Mouse (Mus musculus) skeletal muscle tissue, postnatal 0 days (tissue): ENCODE measurements around the gene Sae1. TPM values are rescaled to one million over a fixed set of nuclear protein-coding genes. Genes with fewer than 3 reads are reported as not detected.

Experiments
- polyA plus RNA-seq: library from polyadenylated mRNA; unstranded; fragments of >200 nt; fragmentation: Nextera tagmentation; extraction: Ambion mirVana; gene quantifications from 2 replicates; pipeline ENCODE4 v1.2.1, GENCODE M21; 2015

Sae1 gene
- 73.8 and 87.4 TPM in 2 replicates for polyA plus RNA-seq

DNA sequence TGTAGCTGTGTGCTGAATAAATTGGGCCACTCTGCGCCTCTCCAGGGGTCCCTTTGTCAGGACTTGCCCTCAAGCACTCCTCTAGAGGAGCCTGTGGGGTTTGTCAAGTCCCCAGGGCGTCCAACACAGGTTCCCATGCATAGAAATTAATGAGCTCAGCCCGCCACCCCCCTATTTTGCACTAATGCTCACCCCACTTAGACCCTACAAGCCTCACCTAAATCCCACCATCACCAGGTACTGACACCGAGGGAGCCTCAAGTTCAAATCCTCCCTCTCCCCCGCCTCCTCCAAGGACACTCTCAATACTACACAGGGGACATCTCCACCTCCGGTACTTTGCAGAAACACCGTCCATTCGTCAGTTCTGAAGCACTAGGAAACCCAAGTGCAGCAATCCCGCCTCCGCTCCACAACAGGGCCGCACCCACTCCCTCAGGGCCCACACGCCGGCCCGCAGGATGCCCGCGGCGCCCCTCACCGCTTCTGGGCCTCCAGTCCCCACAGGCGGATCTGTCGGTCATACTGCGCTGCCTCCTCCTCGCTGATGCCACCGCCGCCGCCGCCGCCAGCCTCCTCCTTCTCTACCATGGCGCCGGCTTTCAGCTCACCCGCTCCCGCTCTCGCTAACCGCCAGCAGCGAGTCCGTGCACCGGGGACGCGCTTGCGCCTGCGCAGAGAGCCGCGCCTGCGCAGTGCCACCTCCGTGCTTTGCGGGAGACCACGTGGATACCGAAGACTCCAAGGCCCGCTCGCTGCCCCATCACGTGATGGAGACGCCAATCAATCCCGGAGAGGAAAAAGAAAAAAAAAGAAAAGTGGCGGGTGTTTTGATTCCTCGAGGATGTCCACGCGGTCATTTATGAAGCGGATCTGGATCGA, at the start of gene Sae1:
TSS of gene Sae1 (minus strand) at position 647 of the 882 bp plus-strand sequence.

DNA sequence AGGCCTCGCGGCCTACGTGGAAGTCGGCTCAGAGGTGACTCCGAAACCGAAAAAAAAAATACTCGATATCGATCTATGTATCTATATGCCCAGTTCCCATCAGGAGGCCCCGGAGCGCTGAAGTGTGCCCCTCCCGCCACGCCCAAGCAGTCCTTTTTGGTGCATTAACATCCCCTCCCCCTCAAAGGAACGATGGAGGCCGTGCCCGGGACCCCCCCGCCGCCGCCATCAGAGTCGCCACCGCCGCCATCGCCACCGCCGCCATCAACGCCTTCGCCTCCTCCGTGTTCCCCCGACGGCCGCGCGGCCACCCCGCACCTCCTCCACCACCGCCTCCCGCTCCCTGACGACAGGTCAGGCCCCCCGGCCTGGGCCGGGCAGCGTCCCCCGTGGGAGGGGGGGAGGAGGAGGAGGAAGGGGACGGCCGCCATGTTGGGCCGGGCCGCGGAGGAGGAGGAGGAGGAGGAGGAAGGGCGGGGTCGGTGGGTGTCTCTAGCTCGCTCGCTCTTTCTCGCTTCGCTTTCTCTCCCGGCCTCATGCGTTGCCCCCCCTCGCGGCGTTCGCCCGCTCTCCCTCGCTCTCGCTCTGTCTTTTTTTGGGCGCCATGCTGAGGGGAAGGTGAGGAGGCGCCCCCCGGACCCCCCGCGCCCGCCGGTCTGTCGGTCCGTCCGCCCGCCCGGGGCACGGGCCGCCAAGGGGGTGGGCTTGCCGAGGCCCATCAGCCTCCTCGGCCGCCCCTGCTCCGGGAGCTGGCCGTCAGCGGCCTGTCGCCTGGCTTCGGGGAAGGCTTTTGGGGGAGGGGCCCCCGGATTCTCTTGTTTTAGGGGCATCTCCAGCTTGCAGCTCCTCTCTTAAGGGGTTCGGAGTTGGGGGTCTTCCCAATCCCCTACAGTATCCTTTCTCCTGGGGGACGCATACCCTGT, 13.3 kb upstream of the Sae1 start, which contains the start of gene Zc3h4:
TSS of gene Zc3h4 (plus strand) at position 222 of the 923 bp plus-strand sequence.

DNA sequence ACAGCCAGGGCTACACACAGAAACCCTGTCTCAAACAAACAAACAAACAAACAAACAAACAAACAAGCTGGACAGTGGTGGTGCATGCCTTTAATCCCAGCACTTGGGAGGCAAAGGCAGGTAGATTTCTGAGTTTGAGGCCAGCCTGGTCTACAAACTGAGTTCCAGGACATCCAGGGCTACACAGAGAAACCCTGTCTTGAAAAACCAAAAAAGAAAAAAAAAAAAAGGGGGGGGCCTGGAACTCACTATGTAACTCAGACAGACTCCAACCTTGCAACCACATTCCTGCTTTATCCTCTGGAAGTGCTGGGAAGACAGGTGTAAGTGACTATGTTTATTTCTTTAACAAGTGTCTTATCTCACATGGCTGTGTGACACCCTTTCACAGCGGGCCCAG, 79.5 kb downstream of the Sae1 start, which contains the start of gene Bbc3:
TSS of gene Bbc3 (plus strand) at position 301 of the 400 bp plus-strand sequence.

GRCm38 (mm10) chr7:16286026-16286961, 101.3 kb downstream of the Sae1 start, which contains the start of gene Ccdc9:
Ccdc9 (minus strand) TSS chr7:16286795.

DNA sequence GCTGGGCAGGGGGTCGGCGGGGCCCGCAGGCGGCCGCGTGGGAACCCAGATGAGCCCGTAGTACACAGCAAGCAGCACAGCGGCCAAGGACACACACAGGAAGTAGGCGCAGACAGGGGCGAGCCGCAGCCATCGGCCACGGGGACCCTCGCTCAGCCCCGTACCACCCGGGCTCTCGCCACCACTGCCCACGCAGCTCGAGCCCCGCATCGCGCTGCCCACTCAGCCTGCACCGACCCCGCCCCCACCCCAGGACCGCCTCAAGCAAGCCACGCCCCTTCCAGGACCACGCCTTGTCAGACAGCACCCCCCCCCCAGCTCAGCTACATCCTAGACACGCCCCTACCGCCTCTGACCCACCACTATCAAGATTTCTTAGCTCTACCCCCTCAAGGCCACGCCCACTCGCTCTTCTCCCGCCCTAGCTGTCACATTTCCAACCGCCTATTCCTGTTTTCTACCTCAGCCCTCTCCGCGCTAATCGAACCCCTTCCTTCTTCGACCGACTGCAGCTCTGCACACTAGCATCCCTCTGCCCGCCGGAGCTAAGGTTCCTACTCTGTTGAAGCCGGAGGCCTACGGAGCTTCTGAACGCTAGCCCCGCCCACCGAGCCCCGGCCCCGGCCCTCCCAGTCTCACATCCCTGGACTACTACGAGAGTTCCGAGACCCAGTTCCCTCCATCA, 114.4 kb downstream of the Sae1 start, which contains the start of gene Inafm1:
TSS of gene Inafm1 (minus strand) at position 537 of the 685 bp plus-strand sequence.

Other genes with a start within 250 kb of the Sae1 start
- gene Meis3, start 212.7 kb downstream of the Sae1 start, polyA plus RNA-seq: 8.5 and 11.3 TPM in 2 replicates
- 5.0 and 5.1 TPM in 2 replicates for gene Dhx34, start 165.8 kb downstream of the Sae1 start, polyA plus RNA-seq
- 0.13 and 0.17 TPM in 2 replicates for gene C5ar2, start 143.7 kb downstream of the Sae1 start, polyA plus RNA-seq
- gene C5ar1, start 128.3 kb downstream of the Sae1 start, polyA plus RNA-seq: 4.4 and 6.7 TPM in 2 replicates
- 8.9 and 11.3 TPM in 2 replicates for gene Inafm1, start 114.2 kb downstream of the Sae1 start, polyA plus RNA-seq
- gene Ccdc9, start 101.0 kb downstream of the Sae1 start, polyA plus RNA-seq: 7.5 and 10.2 TPM in 2 replicates
- gene Bbc3, start 79.4 kb downstream of the Sae1 start, polyA plus RNA-seq: 4.0 and 8.4 TPM in 2 replicates
- gene Zc3h4, start 13.1 kb upstream of the Sae1 start, polyA plus RNA-seq: 5.2 and 6.1 TPM in 2 replicates
- gene Tmem160, start 65.0 kb upstream of the Sae1 start, polyA plus RNA-seq: 37.5 and 38.7 TPM in 2 replicates
- not detected in 2 replicates for gene Npas1, start 89.9 kb upstream of the Sae1 start, polyA plus RNA-seq
- gene Arhgap35, start 227.2 kb upstream of the Sae1 start, polyA plus RNA-seq: 5.1 and 5.7 TPM in 2 replicates